Mouse (Mus musculus): ENCODE results near the gene Gtsf1l. TPM values are rescaled to one million over a fixed set of nuclear protein-coding genes. Genes with fewer than 3 reads are reported as not detected.

Gene Gtsf1l
- polyA plus RNA-seq, 1 experiment from 2014 or later: not detected

DNA sequence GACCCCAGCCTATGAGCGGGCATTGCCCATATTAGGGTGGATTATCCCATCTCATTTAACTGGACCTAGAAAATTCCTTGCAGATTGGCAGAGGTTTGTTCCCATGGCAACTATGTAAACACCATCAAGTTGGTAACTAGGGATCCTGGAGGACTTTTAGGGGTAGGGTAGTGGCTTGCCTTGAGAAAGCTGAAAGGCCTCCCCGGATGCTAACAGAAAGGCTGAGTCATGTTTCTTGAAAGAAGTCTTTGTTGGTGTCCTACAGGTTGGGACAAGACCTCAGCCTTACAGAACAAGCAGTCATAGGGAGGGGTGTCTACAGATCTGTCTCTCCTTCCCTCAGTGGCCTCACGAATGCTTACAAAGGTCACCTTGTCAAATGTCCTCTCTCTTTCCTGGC, 12.4 kb downstream of the Gtsf1l start:
- no peak overlapping the region for H3K9ac ChIP-seq (ENCODE audit: low read depth, low read length)
- no peak overlapping the region for H3K4me3 ChIP-seq (ENCODE audit: low read length)
- no peak for ATAC-seq
- H3K4me1 ChIP-seq (ENCODE audit: control insufficient read depth, insufficient read depth, low read depth, low read length): no peaks in the 10 kb centered on the region
- no peak overlapping the region for H3K27ac ChIP-seq (ENCODE audit: low read depth, low read length)
- no peaks in the 10 kb centered on the region for H3K36me3 ChIP-seq (ENCODE audit: control insufficient read depth, insufficient read depth, low read length)
- no peaks in the 10 kb centered on the region for H3K27me3 ChIP-seq (replicated peaks; ENCODE audit: control insufficient read depth, insufficient read depth, low read length)
- 81% methylated on average over 3 of the region's 3 CpGs for WGBS
- no peaks in the 10 kb centered on the region for H3K9me3 ChIP-seq (ENCODE audit: control insufficient read depth, low read length)
- no peak overlapping the region for H3K4me2 ChIP-seq (ENCODE audit: low read length)

DNA sequence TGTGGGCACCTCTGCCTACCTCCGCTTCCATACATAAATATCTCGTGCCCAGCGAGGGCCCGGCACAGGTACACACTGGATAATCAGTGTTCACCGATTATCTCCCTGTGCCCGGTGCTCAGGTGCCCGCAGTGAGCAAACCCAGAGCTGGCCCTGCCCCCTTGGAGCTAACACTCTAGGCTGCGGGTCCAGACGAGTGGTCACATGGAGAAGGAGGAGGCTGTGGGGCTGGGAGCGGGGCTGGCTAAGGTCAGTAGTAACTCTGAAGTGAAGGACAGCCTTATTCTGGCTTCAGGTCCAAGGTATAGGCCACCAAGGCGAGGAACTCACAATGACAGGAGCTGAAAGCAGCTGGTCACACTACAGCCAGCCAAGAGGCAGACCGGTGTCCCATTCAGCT, 12.8 kb downstream of the Gtsf1l start:
- H3K27ac ChIP-seq (ENCODE audit: low read depth, low read length): no peak overlapping the region
- H3K36me3 ChIP-seq (ENCODE audit: control insufficient read depth, insufficient read depth, low read length): no peaks in the 10 kb centered on the region
- H3K4me1 ChIP-seq (ENCODE audit: control insufficient read depth, insufficient read depth, low read depth, low read length): no peaks in the 10 kb centered on the region
- H3K9me3 ChIP-seq (ENCODE audit: control insufficient read depth, low read length): no peaks in the 10 kb centered on the region
- H3K4me2 ChIP-seq (ENCODE audit: low read length): no peak overlapping the region
- H3K27me3 ChIP-seq (replicated peaks; ENCODE audit: control insufficient read depth, insufficient read depth, low read length): no peaks in the 10 kb centered on the region
- 94% methylated on average over 12 of the region's 12 CpGs for WGBS
- no peak for ATAC-seq
- H3K4me3 ChIP-seq (ENCODE audit: low read length): no peak overlapping the region
- no peak overlapping the region for H3K9ac ChIP-seq (ENCODE audit: low read depth, low read length)

GRCm38 (mm10) chr2:163074006-163074405, 13.6 kb downstream of the Gtsf1l start:
- Histone ChIP-seq H3K9me3 (ENCODE audit: control insufficient read depth, low read length) (no peaks in the 10 kb centered on the region), H3K9ac (ENCODE audit: low read depth, low read length) (no peak overlapping the region), H3K4me2 (ENCODE audit: low read length) (no peak overlapping the region), H3K27ac (ENCODE audit: low read depth, low read length) (no peak overlapping the region), H3K36me3 (ENCODE audit: control insufficient read depth, insufficient read depth, low read length) (no peaks in the 10 kb centered on the region), H3K27me3 (replicated peaks; ENCODE audit: control insufficient read depth, insufficient read depth, low read length) (no peaks in the 10 kb centered on the region), H3K4me3 (ENCODE audit: low read length) (no peak overlapping the region), H3K4me1 (ENCODE audit: control insufficient read depth, insufficient read depth, low read depth, low read length) (no peaks in the 10 kb centered on the region)
- no peak for ATAC-seq
- WGBS: 78% methylated on average over 7 of the region's 7 CpGs

DNA sequence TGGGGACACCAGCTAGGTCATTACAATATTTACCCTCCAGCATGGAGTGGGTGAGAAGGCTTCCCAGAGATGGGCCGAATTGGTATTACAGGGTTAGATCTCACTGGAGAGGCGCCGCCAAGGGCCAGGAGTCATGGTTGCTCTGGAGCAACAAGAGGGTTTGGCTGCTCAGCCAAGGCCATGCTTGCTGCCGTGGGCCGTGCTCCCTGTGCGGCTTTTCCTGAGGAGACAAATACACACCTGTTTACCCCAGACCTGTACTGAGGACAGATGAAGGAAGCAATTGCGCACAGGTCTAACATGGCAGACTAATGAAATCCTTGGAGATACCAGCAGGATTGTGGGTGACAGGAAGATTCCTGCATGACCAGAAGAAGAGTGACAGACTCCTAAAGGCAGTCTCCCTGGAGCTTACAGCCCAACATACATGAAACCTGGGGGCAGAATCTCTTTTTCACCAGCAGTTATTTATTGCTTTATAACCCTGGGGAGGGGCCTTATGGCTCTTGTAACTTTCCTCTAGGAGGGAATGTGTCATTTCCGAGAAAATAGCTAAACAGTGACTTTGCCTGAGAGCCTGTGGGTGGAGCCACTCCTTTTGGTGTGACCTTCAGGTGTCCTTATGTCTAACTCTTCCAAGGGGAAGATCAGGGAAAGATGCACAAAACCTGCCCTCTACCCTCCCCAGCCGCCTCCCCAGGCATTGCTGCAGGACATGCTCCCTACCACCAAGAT, 14.5 kb downstream of the Gtsf1l start:
- no peaks in the 10 kb centered on the region for H3K36me3 ChIP-seq (ENCODE audit: control insufficient read depth, insufficient read depth, low read length)
- H3K4me2 ChIP-seq (ENCODE audit: low read length): no peak overlapping the region
- H3K9me3 ChIP-seq (ENCODE audit: control insufficient read depth, low read length): no peaks in the 10 kb centered on the region
- ATAC-seq: no peak
- H3K27me3 ChIP-seq (replicated peaks; ENCODE audit: control insufficient read depth, insufficient read depth, low read length): no peaks in the 10 kb centered on the region
- H3K4me3 ChIP-seq (ENCODE audit: low read length): no peak overlapping the region
- no peaks in the 10 kb centered on the region for H3K4me1 ChIP-seq (ENCODE audit: control insufficient read depth, insufficient read depth, low read depth, low read length)
- no peak overlapping the region for H3K9ac ChIP-seq (ENCODE audit: low read depth, low read length)
- 93% methylated on average over 9 of the region's 9 CpGs for WGBS
- H3K27ac ChIP-seq (ENCODE audit: low read depth, low read length): no peak overlapping the region

DNA sequence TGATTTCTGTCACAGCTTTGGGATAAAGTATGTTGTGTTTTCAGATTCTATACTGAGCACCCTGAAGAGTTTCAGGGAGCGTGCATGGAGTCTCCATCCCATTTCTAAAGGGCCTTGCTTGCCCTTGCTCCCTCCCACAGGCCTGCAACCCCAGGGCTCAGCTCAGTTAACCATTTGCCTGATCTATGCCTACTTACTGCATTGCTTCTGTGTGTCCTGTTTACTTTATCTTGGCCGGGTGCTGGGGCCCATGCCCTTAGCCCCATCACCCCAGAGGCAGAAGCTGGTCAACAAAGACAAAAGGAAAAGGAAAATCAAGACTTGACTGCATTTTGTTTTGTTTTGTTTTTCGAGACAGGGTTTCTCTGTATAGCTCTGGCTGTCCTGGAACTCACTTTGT, 16.1 kb downstream of the Gtsf1l start:
- no peaks in the 10 kb centered on the region for H3K4me1 ChIP-seq (ENCODE audit: control insufficient read depth, insufficient read depth, low read depth, low read length)
- no peak overlapping the region for H3K27ac ChIP-seq (ENCODE audit: low read depth, low read length)
- no peak overlapping the region for H3K9ac ChIP-seq (ENCODE audit: low read depth, low read length)
- no peak for ATAC-seq
- no peaks in the 10 kb centered on the region for H3K36me3 ChIP-seq (ENCODE audit: control insufficient read depth, insufficient read depth, low read length)
- no peaks in the 10 kb centered on the region for H3K9me3 ChIP-seq (ENCODE audit: control insufficient read depth, low read length)
- WGBS: 83% methylated on average over 3 of the region's 3 CpGs
- no peaks in the 10 kb centered on the region for H3K27me3 ChIP-seq (replicated peaks; ENCODE audit: control insufficient read depth, insufficient read depth, low read length)
- no peak overlapping the region for H3K4me3 ChIP-seq (ENCODE audit: low read length)
- H3K4me2 ChIP-seq (ENCODE audit: low read length): no peak overlapping the region

- Histone ChIP-seq H3K4me2 (ENCODE audit: low read length) (no peak overlapping the region), H3K9ac (ENCODE audit: low read depth, low read length) (no peak overlapping the region), H3K36me3 (ENCODE audit: control insufficient read depth, insufficient read depth, low read length) (no peaks in the 10 kb centered on the region), H3K4me3 (ENCODE audit: low read length) (no peak overlapping the region), H3K4me1 (ENCODE audit: control insufficient read depth, insufficient read depth, low read depth, low read length) (no peaks in the 10 kb centered on the region), H3K27me3 (replicated peaks; ENCODE audit: control insufficient read depth, insufficient read depth, low read length) (no peaks in the 10 kb centered on the region), H3K9me3 (ENCODE audit: control insufficient read depth, low read length) (no peaks in the 10 kb centered on the region), H3K27ac (ENCODE audit: low read depth, low read length) (no peak overlapping the region)
- 92% methylated on average over 3 of the region's 3 CpGs for WGBS
- ATAC-seq: no peak
These were observed 17.4 kb downstream of the Gtsf1l start for GRCm38 (mm10) chr2:163070213-163070612.

- Histone ChIP-seq H3K9ac (ENCODE audit: low read depth, low read length) (no peak overlapping the region), H3K27me3 (replicated peaks; ENCODE audit: control insufficient read depth, insufficient read depth, low read length) (no peaks in the 10 kb centered on the region), H3K4me1 (ENCODE audit: control insufficient read depth, insufficient read depth, low read depth, low read length) (no peaks in the 10 kb centered on the region), H3K27ac (ENCODE audit: low read depth, low read length) (no peak overlapping the region), H3K36me3 (ENCODE audit: control insufficient read depth, insufficient read depth, low read length) (no peaks in the 10 kb centered on the region), H3K4me2 (ENCODE audit: low read length) (no peak overlapping the region), H3K4me3 (ENCODE audit: low read length) (no peak overlapping the region), H3K9me3 (ENCODE audit: control insufficient read depth, low read length) (no peaks in the 10 kb centered on the region)
- 92% methylated on average over 1 of the region's 1 CpGs for WGBS
- ATAC-seq: no peak
These were observed 20.4 kb downstream of the Gtsf1l start for GRCm38 (mm10) chr2:163067233-163067632.

- WGBS: 87% methylated on average over 6 of the region's 6 CpGs
- Histone ChIP-seq H3K4me1 (ENCODE audit: control insufficient read depth, insufficient read depth, low read depth, low read length) (no peaks in the 10 kb centered on the region), H3K4me3 (ENCODE audit: low read length) (no peak overlapping the region), H3K27me3 (replicated peaks; ENCODE audit: control insufficient read depth, insufficient read depth, low read length) (no peaks in the 10 kb centered on the region), H3K27ac (ENCODE audit: low read depth, low read length) (no peak overlapping the region), H3K36me3 (ENCODE audit: control insufficient read depth, insufficient read depth, low read length) (no peaks in the 10 kb centered on the region), H3K9me3 (ENCODE audit: control insufficient read depth, low read length) (no peaks in the 10 kb centered on the region), H3K4me2 (ENCODE audit: low read length) (no peak overlapping the region), H3K9ac (ENCODE audit: low read depth, low read length) (no peak overlapping the region)
- no peak for ATAC-seq
These were observed 21.3 kb downstream of the Gtsf1l start for GRCm38 (mm10) chr2:163066326-163066725.

- Histone ChIP-seq H3K9ac (ENCODE audit: low read depth, low read length) (no peak overlapping the region), H3K36me3 (ENCODE audit: control insufficient read depth, insufficient read depth, low read length) (no peaks in the 10 kb centered on the region), H3K4me2 (ENCODE audit: low read length) (no peak overlapping the region), H3K27me3 (replicated peaks; ENCODE audit: control insufficient read depth, insufficient read depth, low read length) (no peaks in the 10 kb centered on the region), H3K4me1 (ENCODE audit: control insufficient read depth, insufficient read depth, low read depth, low read length) (no peaks in the 10 kb centered on the region), H3K27ac (ENCODE audit: low read depth, low read length) (no peak overlapping the region), H3K4me3 (ENCODE audit: low read length) (no peak overlapping the region), H3K9me3 (ENCODE audit: control insufficient read depth, low read length) (no peaks in the 10 kb centered on the region)
- 69% methylated on average over 6 of the region's 6 CpGs for WGBS
- ATAC-seq: no peak
These were observed 25.5 kb downstream of the Gtsf1l start for GRCm38 (mm10) chr2:163062119-163062508.

Data from hindbrain, embryonic 16.5 days (tissue).